Mouse (Mus musculus): ENCODE results near the gene Crisp2.

GRCm38 (mm10) chr17:40821477-40821876, 14.7 kb upstream of the Crisp2 start:
- TF ChIP-seq POLR2A (IDR thresholded peaks at IDR 0.05; ENCODE audit: control insufficient read depth, extremely low read depth, insufficient read depth, low read length, poor library complexity) (no peak), CTCF (IDR thresholded peaks at IDR 0.05; ENCODE audit: borderline replicate concordance, control insufficient read depth, extremely low read depth, insufficient read depth, low read length, poor library complexity) (no peak)
